Mouse (Mus musculus) stomach, embryonic 15.5 days (tissue): ENCODE measurements around the gene Ubqln4. TPM values are rescaled to one million over a fixed set of nuclear protein-coding genes. Genes with fewer than 3 reads are reported as not detected.
A peak's percentile ranks its signal among the peaks of the same experiment; 100 is the strongest.

Experiments
- ATAC-seq: fragments of 200-750 bp; cut with Nextera tagmentation; 2 replicates; pipeline ENCODE4 v1.8.0; 2017; ENCODE audit warnings: low read depth, moderate number of reproducible peaks, moderate TSS enrichment; ENCODE audit not compliant: insufficient read depth, low FRiP score
- H3K27ac ChIP-seq: fragments of 300-500 bp; sonication (generic); 2 replicates; pipeline ENCODE4 v1.5.1; 2015; ENCODE audit warnings: mild to moderate bottlenecking, inconsistent platforms
- H3K27me3 ChIP-seq: fragments of 300-500 bp; sonication (generic); replicated peaks from 2 replicates; pipeline ENCODE4 v1.6.1; 2015; ENCODE audit warnings: inconsistent platforms
- H3K36me3 ChIP-seq: fragments of 300-500 bp; sonication (generic); 2 replicates; pipeline ENCODE4 v1.6.1; 2015; ENCODE audit warnings: inconsistent platforms
- H3K4me1 ChIP-seq: fragments of 300-500 bp; sonication (generic); 2 replicates; pipeline ENCODE4 v1.6.1; 2015; ENCODE audit warnings: inconsistent platforms
- H3K4me2 ChIP-seq: fragments of 300-500 bp; sonication (generic); 2 replicates; pipeline ENCODE4 v1.6.1; 2015; ENCODE audit warnings: mild to moderate bottlenecking, inconsistent platforms
- H3K4me3 ChIP-seq: fragments of 300-500 bp; sonication (generic); replicated peaks from 2 replicates; pipeline ENCODE4 v1.5.1; 2015; ENCODE audit warnings: inconsistent platforms
- H3K9ac ChIP-seq: fragments of 300-500 bp; sonication (generic); 2 replicates; pipeline ENCODE4 v1.6.1; 2015; ENCODE audit warnings: inconsistent platforms
- H3K9me3 ChIP-seq: fragments of 300-500 bp; sonication (generic); 2 replicates; pipeline ENCODE4 v1.6.1; 2016; ENCODE audit warnings: inconsistent platforms
- WGBS: fragments of 180-500 bp; shearing (Covaris S2); methylation state at CpG from one replicate; pipeline ENCODE4 v1.1.7; 2015; 5-methylcytosine and 5-hydroxymethylcytosine counted together
- polyA plus RNA-seq: library from polyadenylated mRNA; unstranded; fragments of >200 nt; fragmentation: Nextera tagmentation; extraction: Ambion mirVana; gene quantifications from 2 replicates; pipeline ENCODE4 v1.2.1, GENCODE M21; 2015

Ubqln4 gene
- polyA plus RNA-seq, 1 experiment from 2014 or later = 40.2 TPM

GRCm38 (mm10) chr3:88513546-88514115 is 39.9 kb upstream of the Ubqln4 start:
- Histone ChIP-seq H3K27me3 (no peaks in the 10 kb centered on the region), H3K9me3 (no peaks in the 10 kb centered on the region), H3K27ac (no peak overlapping the region), H3K4me3 (no peak overlapping the region), H3K9ac (no peak overlapping the region), H3K4me2 (no peak overlapping the region), H3K36me3 (no peaks in the 10 kb centered on the region), H3K4me1 (peaks cover 43% of the 10 kb centered on the region)
- WGBS = 69% methylated on average over 7 of the region's 7 CpGs
- no peak for ATAC-seq

- H3K4me1 ChIP-seq = peaks cover 39% of the 10 kb centered on the region
- H3K27ac ChIP-seq = no peak overlapping the region
- no peak overlapping the region for H3K4me2 ChIP-seq
- no peak overlapping the region for H3K4me3 ChIP-seq
- WGBS = 74% methylated on average over 10 of the region's 10 CpGs
- no peak for ATAC-seq
- H3K36me3 ChIP-seq = no peaks in the 10 kb centered on the region
- no peaks in the 10 kb centered on the region for H3K27me3 ChIP-seq
- H3K9ac ChIP-seq = no peak overlapping the region
- no peaks in the 10 kb centered on the region for H3K9me3 ChIP-seq
Measured at GRCm38 (mm10) chr3:88514231-88515094, 39.1 kb upstream of the Ubqln4 start.

- Histone ChIP-seq H3K4me2 (no peak overlapping the region), H3K4me3 (no peak overlapping the region), H3K27ac (0 out of 2 replicates have a peak overlapping the region, but pooled peaks have one; percentile 11), H3K9me3 (no peaks in the 10 kb centered on the region), H3K4me1 (peaks cover 39% of the 10 kb centered on the region), H3K27me3 (no peaks in the 10 kb centered on the region), H3K9ac (no peak overlapping the region), H3K36me3 (no peaks in the 10 kb centered on the region)
- no peak for ATAC-seq
- WGBS = 96% methylated on average over 2 of the region's 2 CpGs
Measured at GRCm38 (mm10) chr3:88515095-88515386, 38.5 kb upstream of the Ubqln4 start.

- H3K36me3 ChIP-seq = no peaks in the 10 kb centered on the region
- no peaks in the 10 kb centered on the region for H3K27me3 ChIP-seq
- 0 out of 2 replicates have a peak overlapping the region, but pooled peaks have one; percentile 31 for H3K27ac ChIP-seq
- 66% methylated on average over 2 of the region's 2 CpGs for WGBS
- H3K4me2 ChIP-seq = no peak overlapping the region
- no peaks in the 10 kb centered on the region for H3K9me3 ChIP-seq
- no peak overlapping the region for H3K4me3 ChIP-seq
- no peak for ATAC-seq
- H3K9ac ChIP-seq = no peak overlapping the region
- peaks cover 37% of the 10 kb centered on the region for H3K4me1 ChIP-seq
Measured at GRCm38 (mm10) chr3:88516407-88516806, 37.2 kb upstream of the Ubqln4 start.

GRCm38 (mm10) chr3:88518411-88518810 is 35.1 kb upstream of the Ubqln4 start:
- ATAC-seq = no peak
- H3K9me3 ChIP-seq = no peaks in the 10 kb centered on the region
- H3K9ac ChIP-seq = no peak overlapping the region

GRCm38 (mm10) chr3:88520078-88520477 is 33.5 kb upstream of the Ubqln4 start:
- Histone ChIP-seq H3K9me3 (no peaks in the 10 kb centered on the region), H3K4me3 (no peak overlapping the region), H3K36me3 (0 out of 2 replicates have a peak, but pooled peaks cover 5% of the 10 kb centered on the region), H3K4me2 (no peak overlapping the region), H3K27ac (no peak overlapping the region), H3K9ac (no peak overlapping the region), H3K4me1 (peaks cover 5% of the 10 kb centered on the region; the same call in 1 of the 2 replicates), H3K27me3 (no peaks in the 10 kb centered on the region)
- ATAC-seq = no peak
- WGBS = 82% methylated on average over 2 of the region's 2 CpGs

More at GRCm38 (mm10) chr3:88518411-88518810, 35.1 kb upstream of the Ubqln4 start:
- Histone ChIP-seq H3K27ac (no peak overlapping the region), H3K36me3 (0 out of 2 replicates have a peak, but pooled peaks cover 5% of the 10 kb centered on the region), H3K27me3 (no peaks in the 10 kb centered on the region), H3K4me3 (no peak overlapping the region), H3K4me1 (peaks cover 19% of the 10 kb centered on the region), H3K4me2 (no peak overlapping the region)
- 82% methylated on average over 4 of the region's 4 CpGs for WGBS

GRCm38 (mm10) chr3:88521156-88521555 is 32.4 kb upstream of the Ubqln4 start:
- H3K9me3 ChIP-seq = no peaks in the 10 kb centered on the region
- no peak overlapping the region for H3K4me3 ChIP-seq
- WGBS = 89% methylated on average over 6 of the region's 6 CpGs
- 0 out of 2 replicates have a peak, but pooled peaks cover 5% of the 10 kb centered on the region for H3K36me3 ChIP-seq
- H3K27me3 ChIP-seq = no peaks in the 10 kb centered on the region
- no peak for ATAC-seq
- no peak overlapping the region for H3K27ac ChIP-seq
- H3K4me1 ChIP-seq = peaks cover 2% of the 10 kb centered on the region; the same call in 1 of the 2 replicates
- H3K4me2 ChIP-seq = no peak overlapping the region
- no peak overlapping the region for H3K9ac ChIP-seq

GRCm38 (mm10) chr3:88521803-88522331 is 31.7 kb upstream of the Ubqln4 start:
- no peak overlapping the region for H3K4me2 ChIP-seq
- H3K36me3 ChIP-seq = 0 out of 2 replicates have a peak, but pooled peaks cover 5% of the 10 kb centered on the region
- WGBS = 30% methylated on average over 9 of the region's 9 CpGs
- peaks cover 5% of the 10 kb centered on the region; the same call in 1 of the 2 replicates for H3K4me1 ChIP-seq
- 0 out of 2 replicates have a peak, but pooled peaks have one; percentile 33 for ATAC-seq
- no peaks in the 10 kb centered on the region for H3K27me3 ChIP-seq
- no peak overlapping the region for H3K9ac ChIP-seq
- H3K9me3 ChIP-seq = no peaks in the 10 kb centered on the region
- H3K4me3 ChIP-seq = no peak overlapping the region
- H3K27ac ChIP-seq = no peak overlapping the region

- Histone ChIP-seq H3K36me3 (0 out of 2 replicates have a peak, but pooled peaks cover 5% of the 10 kb centered on the region), H3K27ac (no peak overlapping the region), H3K9me3 (no peaks in the 10 kb centered on the region), H3K4me2 (no peak overlapping the region), H3K27me3 (no peaks in the 10 kb centered on the region), H3K9ac (no peak overlapping the region), H3K4me1 (peaks cover 14% of the 10 kb centered on the region), H3K4me3 (no peak overlapping the region)
- ATAC-seq = no peak
- 83% methylated on average over 8 of the region's 8 CpGs for WGBS
Measured at GRCm38 (mm10) chr3:88523027-88523426, 30.5 kb upstream of the Ubqln4 start.

- no peak for ATAC-seq
- Histone ChIP-seq H3K36me3 (0 out of 2 replicates have a peak, but pooled peaks cover 5% of the 10 kb centered on the region), H3K4me1 (peaks cover 28% of the 10 kb centered on the region), H3K4me3 (no peak overlapping the region), H3K27me3 (no peaks in the 10 kb centered on the region), H3K9ac (no peak overlapping the region), H3K4me2 (no peak overlapping the region), H3K9me3 (no peaks in the 10 kb centered on the region), H3K27ac (no peak overlapping the region)
- 85% methylated on average over 5 of the region's 5 CpGs for WGBS
Measured at GRCm38 (mm10) chr3:88525021-88525420, 28.5 kb upstream of the Ubqln4 start.

GRCm38 (mm10) chr3:88526157-88527131 is 27.1 kb upstream of the Ubqln4 start:
- Histone ChIP-seq H3K4me1 (peaks cover 35% of the 10 kb centered on the region), H3K27me3 (no peaks in the 10 kb centered on the region), H3K27ac (no peak overlapping the region), H3K4me3 (no peak overlapping the region), H3K9ac (no peak overlapping the region), H3K4me2 (no peak overlapping the region; the same call in 1 of the 2 replicates), H3K36me3 (0 out of 2 replicates have a peak, but pooled peaks cover 5% of the 10 kb centered on the region), H3K9me3 (no peaks in the 10 kb centered on the region)
- WGBS = 32% methylated on average over 17 of the region's 17 CpGs
- ATAC-seq = peak; percentile 77
